Mouse (Mus musculus): ENCODE data around the gene Tmcc3.

DNA sequence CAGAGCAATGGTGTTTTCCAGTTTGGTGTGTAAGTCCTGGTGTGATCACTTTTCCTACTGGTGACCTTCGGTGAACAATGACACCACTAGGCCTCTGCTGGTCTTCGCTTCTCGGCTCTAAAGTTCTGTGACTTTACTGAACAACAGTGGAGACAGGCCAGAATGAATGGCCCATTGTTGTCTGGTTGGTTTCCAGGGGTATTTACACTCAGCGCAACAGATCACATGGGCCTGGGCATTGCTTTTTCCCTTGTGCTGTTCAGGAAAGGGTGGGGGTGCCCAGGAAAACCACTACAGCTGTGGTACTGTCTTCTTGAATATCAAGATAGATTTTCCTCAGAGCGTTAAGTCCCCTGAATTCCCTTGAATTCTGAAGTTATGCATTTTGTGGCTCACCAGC, 38.5 kb downstream of the Tmcc3 start:
- TF ChIP-seq CTCF (IDR thresholded peaks at IDR 0.05; ENCODE audit: low read depth): no peak
- TF ChIP-seq EP300 (optimal IDR thresholded peaks at IDR 0.05): no peak

Data from stomach, postnatal 0 days (tissue).